Mouse (Mus musculus): ENCODE data around the gene Cd248.

Gene Cd248

DNA sequence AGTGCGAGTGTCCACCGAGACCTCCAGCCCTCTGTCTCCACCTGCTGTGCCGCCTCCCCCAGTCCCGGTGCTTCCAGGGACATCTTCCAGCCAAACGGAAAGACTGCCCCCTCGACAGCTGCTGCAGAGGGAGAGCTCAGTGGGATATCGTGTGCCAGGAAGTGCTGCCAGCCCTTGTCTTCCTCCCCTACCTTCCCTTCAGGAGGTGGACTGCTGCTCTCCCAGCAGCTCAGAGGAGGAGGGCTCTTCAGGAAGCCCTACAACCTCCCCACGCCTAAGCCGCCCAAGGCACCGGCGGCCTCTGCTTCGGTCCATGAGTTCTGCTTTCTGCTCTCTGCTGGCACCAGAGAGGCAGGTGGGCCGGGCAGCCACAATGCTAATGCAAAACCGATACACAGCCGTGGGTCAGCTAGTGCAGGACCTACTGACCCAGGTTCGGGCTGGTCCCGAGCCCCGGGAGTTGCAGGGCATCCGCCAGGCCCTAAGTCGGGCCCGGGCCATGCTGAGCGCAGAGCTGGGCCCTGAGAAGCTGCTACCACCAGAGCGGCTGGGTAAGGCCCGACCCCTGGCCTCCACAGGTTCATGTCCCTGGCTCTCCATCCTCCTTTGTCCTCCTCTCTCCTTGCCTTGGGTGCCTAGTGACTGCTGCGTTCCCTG lies 15.6 kb upstream of the Cd248 start:
- DNase-seq (ENCODE audit: low read depth, low spot score) = no peak

DNA sequence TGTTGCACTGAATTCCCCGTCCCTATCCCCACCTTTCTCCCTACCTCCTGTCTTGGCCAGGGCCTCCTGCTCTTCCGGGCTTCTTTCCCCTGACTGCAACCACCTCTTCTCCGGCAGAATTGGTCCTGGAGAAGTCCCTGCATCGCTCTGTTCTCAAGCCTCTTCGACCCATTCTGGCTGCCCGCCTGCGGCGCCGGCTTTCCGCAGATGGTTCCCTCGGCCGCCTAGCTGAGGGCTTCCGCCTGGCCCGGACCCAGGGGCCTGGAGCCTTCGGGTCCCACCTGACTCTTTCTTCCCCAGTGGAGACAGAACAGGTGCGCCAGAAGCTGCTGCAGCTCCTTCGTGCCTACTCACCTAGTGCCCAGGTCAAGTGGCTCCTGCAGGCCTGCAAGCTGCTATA lies 15.0 kb upstream of the Cd248 start:
- no peak for DNase-seq (ENCODE audit: low read depth, low spot score)

DNA sequence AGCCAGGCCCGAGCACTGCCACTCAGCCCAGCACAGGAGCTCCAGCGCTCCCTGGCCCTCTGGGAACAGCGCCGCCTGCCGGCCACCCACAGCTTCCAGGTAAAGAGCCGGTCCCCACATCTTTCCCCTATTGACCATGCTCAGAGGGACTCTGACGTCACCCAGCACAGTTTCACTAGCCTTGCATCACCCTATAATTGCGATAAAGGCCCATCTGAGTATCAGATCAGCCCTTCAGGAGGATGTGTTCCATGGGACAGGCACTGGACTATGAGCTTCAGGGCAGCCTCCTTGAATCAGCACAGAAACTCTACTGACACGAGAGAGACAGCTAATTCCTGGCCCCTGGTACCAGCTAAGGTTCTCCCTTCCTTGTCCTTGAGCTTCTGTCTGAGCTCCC lies 14.0 kb upstream of the Cd248 start:
- DNase-seq (ENCODE audit: low read depth, low spot score) = peak; percentile 75

DNA sequence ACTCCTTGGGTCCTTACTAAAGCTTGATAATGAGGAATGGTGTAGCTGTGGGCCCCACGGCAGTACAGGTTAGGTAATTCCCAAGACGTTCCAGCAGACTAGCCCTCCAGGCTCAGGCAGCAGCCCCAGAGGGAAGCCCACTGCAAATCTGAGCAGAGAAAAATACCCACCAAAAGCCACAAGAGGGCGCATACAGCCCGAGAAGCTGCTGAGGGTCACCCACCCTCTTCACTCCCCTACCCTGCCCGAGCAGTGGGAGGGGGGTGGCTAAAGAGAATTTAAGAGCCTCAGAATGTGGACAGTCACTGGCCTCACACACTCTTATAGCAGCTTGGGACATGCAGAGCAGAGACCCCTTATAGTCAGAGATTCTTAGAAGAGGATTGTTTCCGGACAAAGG lies 11.6 kb upstream of the Cd248 start:
- peak; percentile 48 for DNase-seq (ENCODE audit: low read depth, low spot score)

DNA sequence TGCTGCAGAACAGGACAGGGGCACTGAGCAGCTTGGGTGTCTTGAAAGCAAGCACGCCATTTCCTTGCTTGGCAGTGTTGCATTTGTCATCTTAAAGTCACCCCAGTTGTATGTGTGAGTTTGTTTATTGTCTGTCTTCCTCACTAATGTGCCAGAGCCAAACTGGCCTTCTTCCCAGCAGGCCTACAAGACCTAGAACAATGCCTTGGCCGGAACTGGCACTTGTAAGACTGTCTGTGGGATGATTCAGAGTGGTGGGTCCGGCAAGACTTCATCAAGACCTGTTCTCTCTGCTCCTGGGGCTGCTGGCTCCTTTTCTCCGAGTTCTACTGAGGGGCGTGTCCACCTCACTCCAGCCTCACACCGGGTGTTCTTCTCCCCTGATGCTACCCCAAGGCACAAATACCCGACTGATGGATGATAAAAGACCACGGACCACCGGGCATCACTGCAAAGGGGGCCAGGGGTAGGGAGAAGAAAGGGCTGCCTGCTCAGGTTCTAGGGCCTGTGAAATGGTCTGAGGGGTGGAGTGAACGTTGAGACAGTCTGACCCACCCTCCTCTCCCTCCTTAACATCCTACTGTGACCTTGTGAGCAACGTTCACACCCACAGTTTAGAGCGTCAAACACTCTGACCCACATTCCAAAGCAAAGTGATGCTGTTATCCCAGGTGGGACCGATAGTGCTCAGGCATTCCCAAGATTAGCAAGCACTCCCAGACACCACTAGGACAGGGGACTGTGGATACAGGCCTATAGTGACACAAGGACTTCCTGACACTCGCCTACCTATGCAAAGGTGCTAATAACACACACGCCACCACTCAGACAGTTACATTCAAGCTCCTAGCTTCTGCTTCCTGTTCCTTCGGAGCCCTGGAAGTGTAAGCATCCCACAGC lies 9.8 kb upstream of the Cd248 start:
- no peak for DNase-seq (ENCODE audit: low read depth, low spot score)

DNA sequence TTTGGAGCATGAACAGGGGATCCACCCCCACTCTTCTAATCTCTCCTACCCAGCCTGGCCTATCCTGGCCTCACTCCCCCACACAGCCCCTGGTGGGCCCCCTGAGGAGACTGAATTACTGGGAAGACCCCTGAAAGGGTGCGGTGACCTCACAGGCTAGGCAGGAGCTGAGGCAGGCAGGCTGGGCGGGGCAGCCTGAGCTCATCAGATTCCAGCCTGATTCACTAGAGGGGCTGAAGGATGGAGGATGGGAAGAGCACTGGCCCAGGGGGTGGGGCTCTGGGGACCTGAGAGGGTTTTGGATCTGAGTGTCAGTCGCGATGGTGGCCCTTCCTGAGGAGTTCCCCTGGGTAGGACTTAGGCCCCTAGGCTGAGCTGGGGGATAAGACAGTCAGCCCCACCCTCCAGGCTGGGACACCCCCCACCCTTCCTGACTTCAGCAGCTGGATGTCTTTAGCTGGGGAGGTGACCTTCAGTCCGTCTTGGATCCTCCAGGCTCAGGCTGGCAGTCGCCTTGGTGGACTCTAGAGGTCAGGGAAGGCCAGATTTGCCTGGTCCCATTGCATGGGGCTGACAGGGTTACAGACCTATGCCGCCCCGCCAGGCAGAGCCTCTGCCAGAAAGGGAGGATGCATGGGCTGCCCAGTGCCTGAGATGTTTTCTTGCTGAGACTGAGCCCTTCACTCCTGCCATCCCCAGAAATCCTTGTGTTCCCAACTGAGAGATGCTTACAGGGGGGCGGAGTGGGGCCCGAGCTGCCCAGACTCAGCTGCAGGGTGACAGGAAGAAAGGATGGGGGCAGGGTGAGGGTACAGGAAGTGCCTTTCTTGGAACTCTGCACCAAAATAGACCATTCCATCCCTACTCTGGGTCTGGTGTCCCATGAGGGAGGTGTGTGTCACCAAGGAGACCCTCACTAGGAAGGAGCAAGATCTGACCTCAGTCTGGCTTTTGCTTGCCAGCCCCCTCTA lies 8.8 kb upstream of the Cd248 start:
- no peak for DNase-seq (ENCODE audit: low read depth, low spot score)

DNA sequence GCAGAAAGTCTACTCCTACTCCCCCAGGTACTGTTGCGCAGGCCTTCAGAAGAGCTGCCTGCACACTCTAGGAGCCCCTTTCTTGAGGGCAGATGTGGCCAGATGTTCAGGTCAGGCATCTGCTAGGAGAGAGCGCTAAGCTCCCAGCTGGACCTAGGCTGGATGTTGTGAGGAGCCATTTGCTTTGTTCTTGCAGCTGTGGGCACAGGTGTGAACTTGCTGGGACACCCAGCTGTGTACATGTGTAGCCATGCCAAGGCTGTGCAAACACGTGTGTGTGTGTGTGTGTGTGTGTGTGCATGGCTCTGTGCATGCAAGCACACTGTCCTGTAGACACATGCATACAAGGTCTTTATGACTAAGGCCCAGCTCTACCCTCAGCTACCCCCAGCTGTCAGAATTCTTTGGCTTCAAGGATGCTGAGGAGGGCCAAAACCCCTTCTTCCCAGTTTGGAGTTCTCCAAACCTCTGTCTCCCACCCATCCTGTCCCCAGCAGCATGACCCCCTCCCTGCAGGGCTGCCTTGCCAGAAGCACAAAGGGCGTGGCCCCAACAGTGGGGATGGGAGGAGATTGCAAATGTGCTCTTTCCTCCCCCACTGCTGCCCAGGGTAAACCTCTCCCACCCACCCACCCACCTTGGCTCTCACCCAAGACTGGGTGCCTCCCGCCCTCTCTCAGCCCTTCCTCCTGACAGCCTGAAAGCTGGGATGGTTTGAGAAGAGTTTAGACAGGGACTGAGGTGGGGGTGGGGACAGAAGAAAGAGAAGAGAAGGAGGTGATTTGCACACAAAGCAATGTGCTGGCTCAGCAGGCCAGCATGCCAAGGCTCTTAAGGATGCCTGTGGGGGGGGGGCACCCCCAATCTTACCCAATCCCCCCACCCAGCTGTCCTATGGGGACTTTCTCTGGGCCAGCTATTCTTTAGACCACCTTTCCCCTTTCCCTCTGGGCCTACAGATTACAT lies 7.2 kb upstream of the Cd248 start:
- DNase-seq (ENCODE audit: low read depth, low spot score) = peak; percentile 11

DNA sequence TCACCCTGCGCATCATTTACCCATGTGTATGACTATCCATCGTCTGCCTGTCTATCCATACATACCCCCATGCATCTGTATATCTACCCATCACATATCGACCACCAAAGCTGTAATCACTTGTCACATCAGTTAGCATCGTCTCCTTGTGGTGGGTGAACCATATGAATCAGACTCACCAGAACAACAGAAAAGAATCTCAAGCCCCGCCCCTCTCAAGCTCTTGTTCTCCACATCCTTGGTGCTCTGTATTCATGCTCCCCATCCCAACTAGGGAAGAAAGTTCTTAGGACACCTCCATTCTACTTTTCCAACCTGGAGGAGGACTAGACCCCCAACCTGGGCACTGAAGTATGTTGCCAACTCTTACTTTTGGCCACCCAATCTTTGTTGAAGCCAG lies 5.8 kb upstream of the Cd248 start:
- DNase-seq (ENCODE audit: low read depth, low spot score) = no peak

DNA sequence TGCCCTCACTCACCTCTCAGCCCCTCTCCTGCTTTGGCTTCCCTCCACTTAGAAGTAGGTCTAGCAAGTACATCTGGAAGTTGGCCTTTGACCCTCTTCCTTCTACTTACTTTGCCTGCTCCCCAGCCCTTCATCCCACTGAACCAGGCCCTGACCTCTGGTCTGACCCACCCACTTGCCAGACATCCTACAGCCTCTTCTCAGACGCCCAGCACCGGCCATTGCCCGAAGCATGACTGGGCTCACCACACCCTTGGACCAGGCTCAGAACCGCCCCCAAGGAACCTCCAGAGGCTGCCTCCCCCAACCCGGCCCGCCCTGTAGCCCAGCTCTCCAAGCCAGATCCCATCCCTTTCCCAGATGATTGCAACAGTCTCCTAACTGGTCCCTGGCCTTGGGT lies 5.4 kb upstream of the Cd248 start:
- no peak for DNase-seq (ENCODE audit: low read depth, low spot score)

DNA sequence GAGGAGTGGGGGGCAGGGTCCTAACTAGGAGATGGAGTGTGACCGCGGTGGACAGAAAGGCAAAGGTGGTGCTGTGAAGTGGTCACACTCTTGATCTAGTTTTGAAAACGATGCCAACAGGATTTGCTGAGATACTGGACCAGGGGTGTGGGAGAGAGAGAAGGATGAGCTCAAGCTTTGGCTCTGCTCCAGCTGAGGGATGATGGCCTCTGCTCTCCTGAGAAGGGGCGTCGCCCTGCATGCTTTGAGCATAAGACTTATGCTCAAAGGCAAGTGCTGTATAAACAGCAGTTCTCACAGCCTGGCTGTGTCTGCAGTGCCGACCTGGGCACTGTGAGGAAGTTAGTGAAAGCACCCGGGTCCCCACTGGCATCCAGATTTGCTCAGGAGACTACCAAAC lies 2.8 kb upstream of the Cd248 start:
- no peak for DNase-seq (ENCODE audit: low read depth, low spot score)

DNA sequence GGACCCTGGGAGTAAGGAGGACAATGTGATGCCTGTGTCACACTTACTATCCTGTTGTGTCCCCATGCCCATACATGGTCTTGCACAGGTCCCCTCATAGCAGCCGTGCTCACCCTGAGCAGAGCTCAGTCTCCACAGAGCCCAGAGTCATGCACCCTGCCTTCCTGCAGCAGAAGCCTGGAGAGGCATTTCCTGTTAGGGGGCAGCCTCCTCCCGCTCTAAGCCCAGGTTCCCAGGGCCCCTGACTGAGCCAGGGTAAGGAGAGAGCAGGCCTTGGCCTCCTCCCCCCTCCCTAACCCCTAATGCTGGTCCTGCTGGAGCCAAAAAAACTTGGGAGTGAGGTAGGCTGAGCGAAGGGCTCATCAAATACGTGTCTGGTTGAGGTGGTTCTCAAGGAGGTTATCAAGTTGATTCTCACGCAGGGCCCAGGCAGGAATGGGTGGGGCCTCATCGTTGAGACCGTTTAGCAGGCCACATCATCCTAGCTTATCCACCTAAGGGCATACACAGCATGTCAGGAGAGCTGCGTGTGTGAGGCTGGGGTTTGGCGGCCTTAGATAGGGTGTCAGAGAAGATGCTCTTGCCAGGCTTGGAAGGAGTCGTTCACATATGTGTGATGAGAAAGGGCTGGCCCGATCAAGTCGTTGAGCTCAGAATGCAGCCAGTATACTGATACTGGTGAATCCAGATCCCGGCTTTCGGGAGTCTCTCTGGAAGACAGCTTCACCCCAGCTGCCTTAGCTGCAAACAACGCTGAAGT lies 658 bp upstream of the Cd248 start:
- DNase-seq (ENCODE audit: low read depth, low spot score) = no peak

DNA sequence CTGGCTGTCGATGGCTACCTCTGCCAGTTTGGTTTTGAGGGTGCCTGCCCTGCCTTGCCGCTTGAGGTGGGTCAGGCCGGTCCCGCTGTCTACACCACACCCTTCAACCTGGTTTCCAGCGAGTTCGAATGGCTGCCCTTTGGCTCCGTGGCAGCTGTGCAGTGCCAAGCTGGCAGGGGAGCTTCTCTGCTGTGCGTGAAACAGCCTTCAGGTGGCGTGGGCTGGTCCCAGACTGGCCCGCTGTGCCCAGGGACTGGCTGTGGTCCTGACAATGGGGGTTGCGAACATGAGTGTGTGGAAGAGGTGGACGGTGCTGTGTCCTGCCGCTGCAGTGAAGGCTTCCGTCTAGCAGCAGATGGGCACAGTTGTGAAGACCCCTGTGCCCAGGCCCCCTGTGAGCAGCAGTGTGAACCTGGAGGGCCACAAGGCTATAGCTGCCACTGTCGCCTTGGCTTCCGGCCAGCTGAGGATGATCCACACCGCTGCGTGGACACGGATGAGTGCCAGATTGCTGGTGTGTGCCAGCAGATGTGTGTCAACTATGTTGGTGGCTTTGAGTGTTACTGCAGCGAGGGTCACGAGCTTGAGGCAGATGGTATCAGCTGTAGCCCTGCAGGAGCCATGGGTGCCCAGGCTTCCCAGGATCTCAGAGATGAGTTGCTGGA lies 824 bp downstream of the Cd248 start:
- no peak for DNase-seq (ENCODE audit: low read depth, low spot score)

DNA sequence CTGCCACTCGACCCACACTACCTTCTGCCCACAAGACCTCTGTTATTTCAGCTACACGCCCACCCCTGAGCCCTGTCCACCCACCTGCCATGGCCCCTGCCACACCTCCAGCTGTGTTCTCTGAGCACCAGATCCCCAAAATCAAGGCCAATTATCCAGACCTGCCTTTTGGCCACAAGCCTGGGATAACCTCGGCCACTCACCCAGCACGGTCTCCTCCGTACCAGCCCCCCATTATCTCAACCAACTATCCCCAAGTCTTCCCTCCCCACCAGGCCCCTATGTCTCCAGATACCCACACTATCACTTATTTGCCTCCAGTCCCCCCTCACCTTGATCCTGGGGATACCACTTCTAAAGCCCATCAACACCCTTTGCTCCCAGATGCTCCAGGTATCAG lies 1.6 kb downstream of the Cd248 start:
- no peak for DNase-seq (ENCODE audit: low read depth, low spot score)

DNA sequence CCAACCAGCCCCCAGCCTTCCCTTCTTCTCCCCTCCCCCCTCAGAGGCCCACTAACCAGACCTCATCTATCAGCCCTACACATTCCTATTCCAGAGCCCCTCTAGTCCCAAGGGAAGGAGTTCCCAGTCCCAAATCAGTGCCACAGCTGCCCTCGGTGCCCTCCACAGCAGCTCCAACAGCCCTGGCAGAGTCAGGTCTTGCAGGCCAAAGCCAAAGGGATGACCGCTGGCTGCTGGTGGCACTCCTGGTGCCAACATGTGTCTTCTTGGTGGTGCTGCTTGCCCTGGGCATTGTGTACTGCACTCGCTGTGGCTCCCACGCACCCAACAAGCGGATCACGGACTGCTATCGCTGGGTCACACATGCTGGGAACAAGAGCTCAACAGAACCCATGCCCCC lies 2.1 kb downstream of the Cd248 start:
- no peak for DNase-seq (ENCODE audit: low read depth, low spot score)

DNA sequence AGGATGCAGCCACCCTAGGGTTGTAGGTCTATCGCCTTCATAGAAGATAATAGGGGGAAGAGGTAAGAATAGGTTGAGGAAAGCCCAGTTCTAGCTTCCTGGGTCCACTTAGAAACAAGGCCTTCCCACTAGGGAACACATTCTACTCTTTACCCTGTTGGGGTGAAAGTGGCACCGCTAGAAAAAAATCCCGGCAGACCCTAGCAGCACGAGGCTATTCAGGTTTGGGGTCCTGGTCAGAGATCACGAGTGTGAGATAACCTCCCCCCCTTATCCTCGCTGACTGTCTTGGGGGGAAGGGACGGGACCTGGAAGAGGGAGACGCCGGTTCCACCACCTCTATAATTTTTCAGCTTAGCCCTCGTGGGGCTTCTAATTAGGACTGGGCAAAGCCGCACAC lies 3.2 kb downstream of the Cd248 start:
- DNase-seq (ENCODE audit: low read depth, low spot score) = no peak

DNA sequence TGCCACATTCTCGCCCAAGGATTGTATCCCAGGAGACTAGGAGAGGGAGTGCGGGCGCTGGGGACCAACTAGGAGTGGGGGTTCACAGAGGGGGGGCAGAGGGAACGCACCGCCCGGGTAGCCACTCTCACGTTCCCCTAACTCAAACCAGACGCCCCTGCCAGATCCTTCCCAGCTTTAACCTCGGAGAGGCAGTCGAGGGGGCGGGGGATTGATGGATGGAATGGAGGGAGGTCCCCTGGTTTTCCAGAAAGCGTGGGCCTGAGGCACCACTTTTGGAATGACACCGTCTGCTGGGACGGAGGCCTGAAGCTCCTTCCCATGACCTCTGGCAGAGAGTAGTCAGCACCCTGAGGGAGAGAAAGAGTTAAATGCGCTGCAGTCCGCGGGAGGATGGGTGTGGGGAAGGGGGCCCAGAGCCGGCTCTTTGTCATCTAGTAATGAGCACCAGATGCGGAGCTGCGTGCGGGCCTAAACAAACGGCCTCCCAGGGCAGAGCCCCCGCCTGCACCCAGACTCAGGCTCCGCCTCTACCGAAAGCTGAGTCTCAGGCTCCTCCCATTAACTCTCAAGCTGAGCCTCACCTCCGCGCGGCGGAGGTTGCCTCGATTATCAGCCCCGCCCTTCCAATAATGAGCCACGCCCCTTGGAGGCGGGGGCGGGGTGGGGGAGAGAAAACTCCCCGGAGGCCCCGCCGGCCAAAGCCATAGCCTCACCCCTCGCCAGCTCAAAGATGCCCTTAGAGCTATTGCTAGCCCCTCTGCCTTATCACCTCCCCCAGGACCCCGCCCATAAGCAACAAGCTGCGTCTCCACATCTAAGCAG lies 3.9 kb downstream of the Cd248 start:
- peak; percentile 93 for DNase-seq (ENCODE audit: low read depth, low spot score)

DNA sequence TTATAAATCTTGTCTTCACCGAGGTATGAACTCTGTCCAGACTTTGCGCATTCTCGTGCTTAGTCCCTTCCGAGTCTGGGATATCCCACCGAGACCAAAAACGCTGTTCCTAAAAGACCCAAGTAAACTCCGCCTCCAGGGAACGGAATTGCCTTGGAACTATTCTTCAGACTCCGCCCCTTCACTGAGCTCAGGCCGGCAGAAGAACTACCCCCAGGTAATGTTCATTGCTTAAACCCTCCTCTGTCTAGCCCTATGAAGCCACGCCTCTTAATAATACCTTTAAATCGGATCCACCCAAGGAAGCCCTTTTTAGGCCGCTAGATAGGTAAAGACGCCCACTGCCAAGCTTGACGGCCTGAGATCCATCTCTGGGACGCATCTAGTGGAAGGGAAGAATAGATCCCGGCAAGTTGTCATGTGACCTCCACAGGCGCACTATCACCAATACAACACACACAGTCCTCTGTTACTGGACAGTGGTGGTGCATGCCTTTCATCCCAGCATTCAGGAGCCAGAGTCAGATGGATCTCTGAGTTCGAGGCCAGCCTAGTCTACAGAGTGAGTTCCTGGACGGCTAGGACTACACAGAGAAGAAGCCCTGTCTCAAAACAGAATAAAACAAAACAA lies 4.6 kb downstream of the Cd248 start:
- peak; percentile 72 for DNase-seq (ENCODE audit: low read depth, low spot score)

DNA sequence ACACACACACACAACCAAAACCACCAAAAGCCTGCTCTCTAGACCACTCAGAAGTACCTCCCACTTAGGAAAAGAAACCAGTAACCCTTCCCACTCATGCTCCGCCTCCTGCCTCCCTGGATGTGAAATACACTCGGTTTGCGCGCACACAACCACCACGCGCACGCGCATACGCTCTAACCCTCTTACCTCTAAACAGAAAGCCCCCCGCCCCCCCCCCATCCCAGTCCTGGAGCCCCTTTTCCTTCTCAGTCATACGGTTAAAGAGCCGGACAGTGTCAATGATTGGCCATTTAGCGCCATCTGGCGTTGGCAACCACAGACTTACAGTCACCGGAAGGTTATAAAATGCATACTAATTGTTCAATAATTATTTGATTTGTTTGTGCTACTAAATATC lies 5.2 kb downstream of the Cd248 start:
- peak; percentile 68 for DNase-seq (ENCODE audit: low read depth, low spot score)

Data from A20 (cell line).